Mouse (Mus musculus) cerebellum, adult 2 months (tissue): ENCODE results near the gene Zfp706.

Experiments used
- CTCF ChIP-seq: fragments of 200-500 bp; IDR thresholded peaks from 2 replicates; pipeline ENCODE4 v1.5.1; 2011; ENCODE audit warnings: low read depth, mild to moderate bottlenecking, control low read depth, low read length, moderate library complexity, borderline replicate concordance; ENCODE audit not compliant: insufficient read depth
- POLR2A ChIP-seq: fragments of 200-500 bp; IDR thresholded peaks from 2 replicates; pipeline ENCODE4 v1.6.1; 2011; ENCODE audit warnings: low read length, control low read depth, borderline replicate concordance; ENCODE audit not compliant: insufficient read depth

DNA sequence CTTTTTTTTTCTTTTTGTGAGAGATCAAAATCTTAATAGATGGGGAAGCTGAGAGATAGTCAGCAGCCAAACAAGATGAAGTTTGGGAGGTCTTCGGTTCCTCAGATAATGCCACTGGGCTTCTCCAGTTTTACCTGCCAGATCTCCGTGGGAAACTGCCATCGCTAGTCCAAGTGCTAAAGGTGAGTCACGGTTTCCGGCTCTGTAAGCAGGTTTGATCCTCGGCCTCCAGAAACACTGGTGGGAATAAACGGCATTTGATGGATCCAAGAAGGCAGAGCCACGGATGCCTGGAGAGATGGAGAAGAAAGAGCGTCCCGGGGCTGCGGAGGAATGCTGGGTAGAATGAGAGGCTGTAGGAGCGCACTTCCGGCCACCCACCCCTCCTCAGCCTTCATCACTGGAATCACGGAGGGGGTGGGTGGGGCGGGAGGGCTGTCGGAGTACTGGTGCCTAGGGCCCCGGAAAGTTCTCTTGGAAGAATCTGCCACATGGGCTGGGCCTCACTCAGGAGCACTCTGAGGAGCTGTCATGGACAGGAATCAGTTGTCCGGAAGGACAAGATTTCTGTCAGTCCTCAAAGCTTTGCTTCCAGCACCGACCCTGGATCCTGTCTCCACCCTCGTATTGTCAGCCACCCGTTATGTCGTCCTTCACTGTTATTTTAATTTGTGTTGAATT, 58.6 kb downstream of the Zfp706 start:
- TF ChIP-seq CTCF, result no peak
- TF ChIP-seq POLR2A, result no peak
